In genomic region chr19:43608711-43609457, GRCm38 (mm10) we compare ENCODE assay signal across 22 mouse cellular contexts. TPM values are rescaled to one million over a fixed set of nuclear protein-coding genes. Genes with fewer than 3 reads are reported as not detected.
DNase-seq lines count a peak whose midpoint lies in the region; ATAC-seq and TF ChIP-seq lines count a peak whose summit lies in the region.
"Had no signal": no experiment of that assay in that cellular context is flagged by ENCODE, and none has a peak within 500 bp of the region (broad histone marks: within the 10 kb centered on the region; RNA-seq: fewer than 3 reads in every experiment).

No protein-coding gene starts in this region.

- H3K9me3 ChIP-seq in midbrain, embryonic 14.5 days (ENCODE audit: control insufficient read depth, low read length), result no peaks in the 10 kb centered on the region
- no peaks in the 10 kb centered on the region for H3K9me3 ChIP-seq in midbrain, embryonic 16.5 days (replicated peaks; ENCODE audit: control insufficient read depth, low read length, poor library complexity, severe bottlenecking)
- no peaks in the 10 kb centered on the region for H3K9me3 ChIP-seq in intestine, postnatal 0 days (ENCODE audit: control insufficient read depth)
- H3K9me3 ChIP-seq: embryonic facial prominence, embryonic 13.5 days; forebrain, embryonic 12.5 days; G1E; heart, embryonic 15.5 days; hindbrain, embryonic 15.5 days had no signal

- no peak for ATAC-seq in midbrain, embryonic 14.5 days (ENCODE audit: low FRiP score, low TSS enrichment)
- no peak for ATAC-seq in midbrain, embryonic 16.5 days
- no peak for ATAC-seq in intestine, postnatal 0 days
- no peak for ATAC-seq in megakaryocyte, adult 5-6 weeks (ENCODE audit: poor library complexity, severe bottlenecking)
- ATAC-seq: CD4-positive, CD25-positive, alpha-beta regulatory T cell, adult 4 months; forebrain, postnatal 0 days had no signal

- no peaks in the 10 kb centered on the region for H3K36me3 ChIP-seq in midbrain, embryonic 14.5 days (ENCODE audit: control insufficient read depth, insufficient read depth, low read length)
- no peaks in the 10 kb centered on the region for H3K36me3 ChIP-seq in midbrain, embryonic 16.5 days (ENCODE audit: control insufficient read depth, insufficient read depth, low read length)
- no peaks in the 10 kb centered on the region; the same call in 1 of the 2 replicates for H3K36me3 ChIP-seq in intestine, postnatal 0 days (ENCODE audit: control insufficient read depth, insufficient read depth)
- H3K36me3 ChIP-seq: embryonic facial prominence, embryonic 13.5 days; forebrain, embryonic 12.5 days; G1E; heart, embryonic 15.5 days; hindbrain, embryonic 15.5 days had no signal

- no peak for TF ChIP-seq CTCF in intestine, postnatal 0 days (IDR thresholded peaks at IDR 0.05; ENCODE audit: low read depth)

- H3K27ac ChIP-seq in midbrain, embryonic 14.5 days (replicated peaks; ENCODE audit: low read depth, low read length), result no peak overlapping the region
- H3K27ac ChIP-seq in midbrain, embryonic 16.5 days (ENCODE audit: low read length), result no peak overlapping the region
- H3K27ac ChIP-seq in intestine, postnatal 0 days (ENCODE audit: low read depth, low read length), result peak overlapping the region; percentile 55
- H3K27ac ChIP-seq: embryonic facial prominence, embryonic 13.5 days; forebrain, embryonic 12.5 days; heart, adult 2 months; heart, embryonic 15.5 days; hindbrain, embryonic 15.5 days had no signal

- peaks cover 93% of the 10 kb centered on the region for H3K27me3 ChIP-seq in midbrain, embryonic 14.5 days (ENCODE audit: control insufficient read depth, insufficient read depth, low read length)
- H3K27me3 ChIP-seq in midbrain, embryonic 16.5 days (ENCODE audit: control insufficient read depth, insufficient read depth, low read depth, low read length), result peaks cover 57% of the 10 kb centered on the region
- peaks cover 90% of the 10 kb centered on the region for H3K27me3 ChIP-seq in intestine, postnatal 0 days (replicated peaks; ENCODE audit: control insufficient read depth, insufficient read depth, low read length)

- no peak overlapping the region for H3K9ac ChIP-seq in midbrain, embryonic 14.5 days (replicated peaks; ENCODE audit: low read length)
- H3K9ac ChIP-seq in midbrain, embryonic 16.5 days (ENCODE audit: low read depth, low read length), result no peak overlapping the region
- peak overlapping the region; percentile 54 for H3K9ac ChIP-seq in intestine, postnatal 0 days (ENCODE audit: low read depth, low read length)
- H3K9ac ChIP-seq: embryonic facial prominence, embryonic 13.5 days; forebrain, embryonic 12.5 days; forebrain, postnatal 0 days; heart, embryonic 15.5 days; hindbrain, embryonic 15.5 days had no signal

- no peak overlapping the region for H3K4me2 ChIP-seq in midbrain, embryonic 14.5 days (ENCODE audit: low read length)
- no peak overlapping the region for H3K4me2 ChIP-seq in midbrain, embryonic 16.5 days (ENCODE audit: low read length)
- H3K4me2 ChIP-seq in intestine, postnatal 0 days (replicated peaks; ENCODE audit: low read depth), result peak overlapping the region; percentile 75
- H3K4me2 ChIP-seq: embryonic facial prominence, embryonic 13.5 days; forebrain, embryonic 12.5 days; heart, embryonic 11.5 days; heart, embryonic 15.5 days; hindbrain, embryonic 15.5 days had no signal

- 0 out of 2 replicates have a peak, but pooled peaks cover 5% of the 10 kb centered on the region for H3K4me1 ChIP-seq in midbrain, embryonic 14.5 days (ENCODE audit: control insufficient read depth, insufficient read depth, low read length)
- H3K4me1 ChIP-seq in midbrain, embryonic 16.5 days (ENCODE audit: control insufficient read depth, insufficient read depth, low read length), result no peaks in the 10 kb centered on the region
- H3K4me1 ChIP-seq in intestine, postnatal 0 days (replicated peaks; ENCODE audit: control insufficient read depth, insufficient read depth, low read length), result no peaks in the 10 kb centered on the region
- H3K4me1 ChIP-seq: hindbrain, embryonic 15.5 days had no signal

- peak; percentile 46 for DNase-seq in embryo, embryonic 10.5 days (ENCODE audit: low spot score)
- DNase-seq in embryo, embryonic 10 days (ENCODE audit: low spot score), result no peak
- peak; percentile 41 for DNase-seq in midbrain, embryonic 14.5 days
- DNase-seq in induced T-regulatory cell, adult 2 months (ENCODE audit: low read depth), result peak; percentile 4
- DNase-seq in thymus, adult 18-20 months, result no peak
- DNase-seq: adrenal gland, postnatal 14 days; cerebellum, adult 2 months; gastrocnemius, postnatal 14 days; heart, adult 2 months; heart, postnatal 14 days had no signal

- H3K4me3 ChIP-seq in midbrain, embryonic 14.5 days (replicated peaks; ENCODE audit: low read depth, low read length), result no peak overlapping the region
- H3K4me3 ChIP-seq in midbrain, embryonic 16.5 days (ENCODE audit: low read depth, low read length), result no peak overlapping the region
- peak overlapping the region; percentile 54 for H3K4me3 ChIP-seq in intestine, postnatal 0 days (ENCODE audit: low read depth, low read length)
- H3K4me3 ChIP-seq: embryonic facial prominence, embryonic 13.5 days; forebrain, embryonic 12.5 days; heart, adult 2 months; heart, embryonic 15.5 days; hindbrain, embryonic 15.5 days had no signal

- WGBS in midbrain, embryonic 14.5 days, result 9% methylated on average over 8 of the region's 8 CpGs
- WGBS in midbrain, embryonic 16.5 days, result 9% methylated on average over 8 of the region's 8 CpGs
- WGBS in intestine, postnatal 0 days, result 15% methylated on average over 8 of the region's 8 CpGs

RNA-seq across cellular contexts. Expression of gene Nkx2-3, which starts 3.2 kb away (rescaled TPM):
- 0.30 and 0.62 TPM in 2 replicates for polyA plus RNA-seq in midbrain, embryonic 14.5 days (2014; fragmentation: Nextera tagmentation; extraction: Ambion mirVana)
- polyA plus RNA-seq in midbrain, embryonic 16.5 days (2015; fragmentation: Nextera tagmentation; extraction: Ambion mirVana), result 0.51 and 0.55 TPM in 2 replicates
- polyA plus RNA-seq in intestine, postnatal 0 days (2015; fragmentation: Nextera tagmentation; extraction: Ambion mirVana), result 54.3 and 56.9 TPM in 2 replicates
- not detected in 2 replicates for total RNA-seq in megakaryocyte, adult 5-6 weeks (2015)
- total RNA-seq in megakaryocyte, adult 5-6 weeks (2017), result not detected in 2 replicates
- total RNA-seq: adrenal gland, postnatal 14 days; gastrocnemius, adult 18-20 months; gastrocnemius, postnatal 14 days; heart, adult 2 months; heart, postnatal 14 days had no signal
- polyA plus RNA-seq: CD4-positive, CD25-positive, alpha-beta regulatory T cell, adult 4 months; cerebellum, adult 2 months; G1E; heart, adult 2 months; heart, embryonic 11.5 days; heart, embryonic 15.5 days had no signal

Comparison
In these comparisons a context has a peak if more than half of its experiments do, and no peak if none do; other contexts are left out.
1. DNase-seq: peak in embryo, embryonic 10.5 days (single experiment), midbrain, embryonic 14.5 days (single experiment) and induced T-regulatory cell, adult 2 months (single experiment); none in embryo, embryonic 10 days (single experiment) and thymus, adult 18-20 months (0 of 2).
2. RNA of gene Nkx2-3, which starts 3.2 kb away (polyA plus RNA-seq): 54.3 to 56.9 TPM in intestine, postnatal 0 days; 0.30 to 0.62 TPM in midbrain, embryonic 14.5 days and 0.51 to 0.55 TPM in midbrain, embryonic 16.5 days; every median in the first group is over 10 times any median in the second.